Mouse (Mus musculus) neural tube, embryonic 13.5 days (tissue): ENCODE results near the gene Ppm1l. TPM values are rescaled to one million over a fixed set of nuclear protein-coding genes. Genes with fewer than 3 reads are reported as not detected.

ENCODE experiments used
- ATAC-seq: fragments of 200-750 bp; cut with Nextera tagmentation; 2 replicates; pipeline ENCODE4 v1.8.0; 2017; ENCODE audit warnings: low read depth, mild to moderate bottlenecking, moderate TSS enrichment, moderate library complexity
- H3K27ac ChIP-seq: fragments of 300-500 bp; sonication (generic); replicated peaks from 2 replicates; pipeline ENCODE4 v1.5.1; 2015; ENCODE audit warnings: moderate library complexity, mild to moderate bottlenecking, inconsistent platforms
- H3K27me3 ChIP-seq: fragments of 300-500 bp; sonication (generic); 2 replicates; pipeline ENCODE4 v1.6.1; 2015; ENCODE audit warnings: mild to moderate bottlenecking, inconsistent platforms
- H3K36me3 ChIP-seq: fragments of 300-500 bp; sonication (generic); 2 replicates; pipeline ENCODE4 v1.6.1; 2015; ENCODE audit warnings: mild to moderate bottlenecking, inconsistent platforms
- H3K4me1 ChIP-seq: fragments of 300-500 bp; sonication (generic); replicated peaks from 2 replicates; pipeline ENCODE4 v1.6.1; 2015; ENCODE audit warnings: inconsistent platforms
- H3K4me2 ChIP-seq: fragments of 300-500 bp; sonication (generic); 2 replicates; pipeline ENCODE4 v1.6.1; 2015; ENCODE audit warnings: inconsistent platforms, mild to moderate bottlenecking, moderate library complexity
- H3K4me3 ChIP-seq: fragments of 300-500 bp; sonication (generic); 2 replicates; pipeline ENCODE4 v1.5.1; 2015; ENCODE audit warnings: mild to moderate bottlenecking, inconsistent platforms
- H3K9ac ChIP-seq: fragments of 300-500 bp; sonication (generic); 2 replicates; pipeline ENCODE4 v1.6.1; 2015; ENCODE audit warnings: moderate library complexity, mild to moderate bottlenecking, inconsistent platforms
- H3K9me3 ChIP-seq: fragments of 300-500 bp; sonication (generic); 2 replicates; pipeline ENCODE4 v1.6.1; 2016; ENCODE audit warnings: inconsistent platforms
- WGBS: fragments of 180-500 bp; shearing (Covaris S2); methylation state at CpG from one replicate; pipeline ENCODE4 v1.1.7; 2015; 5-methylcytosine and 5-hydroxymethylcytosine counted together
- polyA plus RNA-seq: library from polyadenylated mRNA; unstranded; fragments of >200 nt; fragmentation: Nextera tagmentation; extraction: Ambion mirVana; gene quantifications from 2 replicates; pipeline ENCODE4 v1.2.1, GENCODE M21; 2015

Ppm1l gene
- polyA plus RNA-seq, 1 experiment from 2014 or later = 24.9 TPM

GRCm38 (mm10) chr3:69519188-69519587, 202.5 kb downstream of the Ppm1l start:
- Histone ChIP-seq H3K4me2 (no peak overlapping the region), H3K4me1 (peaks cover 30% of the 10 kb centered on the region), H3K4me3 (no peak overlapping the region), H3K27me3 (no peaks in the 10 kb centered on the region), H3K27ac (peak overlapping the region; percentile 84), H3K9ac (no peak overlapping the region), H3K9me3 (no peaks in the 10 kb centered on the region), H3K36me3 (no peaks in the 10 kb centered on the region)
- WGBS = 52% methylated on average over 9 of the region's 9 CpGs
- peak; percentile 24; the same call in 1 of the 2 replicates for ATAC-seq

- Histone ChIP-seq H3K4me2 (no peak overlapping the region), H3K9ac (no peak overlapping the region; the same call in 1 of the 2 replicates), H3K4me3 (no peak overlapping the region), H3K36me3 (no peaks in the 10 kb centered on the region), H3K4me1 (peaks cover 38% of the 10 kb centered on the region), H3K27ac (peak overlapping the region; percentile 84), H3K27me3 (no peaks in the 10 kb centered on the region), H3K9me3 (no peaks in the 10 kb centered on the region)
- ATAC-seq = peak; percentile 56
- WGBS = 59% methylated on average over 21 of the region's 21 CpGs
Measured at GRCm38 (mm10) chr3:69519789-69520558, 203.3 kb downstream of the Ppm1l start.

GRCm38 (mm10) chr3:69522270-69522669, 205.6 kb downstream of the Ppm1l start:
- Histone ChIP-seq H3K9ac (no peak overlapping the region), H3K4me1 (peaks cover 41% of the 10 kb centered on the region), H3K4me3 (no peak overlapping the region), H3K27me3 (no peaks in the 10 kb centered on the region), H3K36me3 (no peaks in the 10 kb centered on the region), H3K27ac (no peak overlapping the region), H3K9me3 (no peaks in the 10 kb centered on the region), H3K4me2 (no peak overlapping the region)
- WGBS = 88% methylated on average over 3 of the region's 3 CpGs
- ATAC-seq = no peak

- H3K27me3 ChIP-seq = no peaks in the 10 kb centered on the region
- no peaks in the 10 kb centered on the region for H3K9me3 ChIP-seq
- H3K27ac ChIP-seq = no peak overlapping the region
- no peak overlapping the region for H3K4me3 ChIP-seq
- 81% methylated on average over 8 of the region's 8 CpGs for WGBS
- H3K4me1 ChIP-seq = peaks cover 33% of the 10 kb centered on the region
- no peak overlapping the region for H3K9ac ChIP-seq
- no peak overlapping the region for H3K4me2 ChIP-seq
- ATAC-seq = no peak
- H3K36me3 ChIP-seq = no peaks in the 10 kb centered on the region
Measured at GRCm38 (mm10) chr3:69524356-69525071, 207.9 kb downstream of the Ppm1l start.

- no peak overlapping the region for H3K27ac ChIP-seq
- 68% methylated on average over 8 of the region's 8 CpGs for WGBS
Measured at GRCm38 (mm10) chr3:69525072-69525529, 208.4 kb downstream of the Ppm1l start.

GRCm38 (mm10) chr3:69527384-69527783, 210.7 kb downstream of the Ppm1l start:
- Histone ChIP-seq H3K9me3 (no peaks in the 10 kb centered on the region), H3K27ac (no peak overlapping the region), H3K4me1 (peaks cover 28% of the 10 kb centered on the region; the same call in 1 of the 2 replicates), H3K27me3 (0 out of 2 replicates have a peak, but pooled peaks cover 5% of the 10 kb centered on the region), H3K4me2 (no peak overlapping the region), H3K4me3 (no peak overlapping the region), H3K9ac (no peak overlapping the region), H3K36me3 (no peaks in the 10 kb centered on the region)
- no peak for ATAC-seq
- 93% methylated on average over 1 of the region's 1 CpGs for WGBS

More at GRCm38 (mm10) chr3:69525072-69525529, 208.4 kb downstream of the Ppm1l start:
- H3K4me2 ChIP-seq = no peak overlapping the region
- no peak overlapping the region for H3K9ac ChIP-seq
- peaks cover 33% of the 10 kb centered on the region for H3K4me1 ChIP-seq
- no peaks in the 10 kb centered on the region for H3K36me3 ChIP-seq
- H3K4me3 ChIP-seq = no peak overlapping the region
- no peaks in the 10 kb centered on the region for H3K27me3 ChIP-seq
- no peak for ATAC-seq
- H3K9me3 ChIP-seq = no peaks in the 10 kb centered on the region

- H3K27ac ChIP-seq = peak overlapping the region; percentile 11; the same call in 1 of the 2 replicates
- 67% methylated on average over 7 of the region's 7 CpGs for WGBS
- no peak for ATAC-seq
- H3K9ac ChIP-seq = no peak overlapping the region; the same call in 1 of the 2 replicates
- H3K36me3 ChIP-seq = no peaks in the 10 kb centered on the region
- peaks cover 11% of the 10 kb centered on the region; the same call in 1 of the 2 replicates for H3K27me3 ChIP-seq
- no peak overlapping the region for H3K4me2 ChIP-seq
- H3K4me1 ChIP-seq = peaks cover 27% of the 10 kb centered on the region; the same call in 1 of the 2 replicates
- no peaks in the 10 kb centered on the region for H3K9me3 ChIP-seq
- no peak overlapping the region for H3K4me3 ChIP-seq
Measured at GRCm38 (mm10) chr3:69529576-69529975, 212.9 kb downstream of the Ppm1l start.

- WGBS = 76% methylated on average over 9 of the region's 9 CpGs
Measured at GRCm38 (mm10) chr3:69531511-69531910, 214.8 kb downstream of the Ppm1l start.

GRCm38 (mm10) chr3:69532687-69533086, 216.0 kb downstream of the Ppm1l start:
- Histone ChIP-seq H3K9ac (no peak overlapping the region), H3K4me1 (peaks cover 48% of the 10 kb centered on the region), H3K27me3 (peaks cover 17% of the 10 kb centered on the region), H3K36me3 (no peaks in the 10 kb centered on the region), H3K27ac (no peak overlapping the region), H3K4me2 (no peak overlapping the region), H3K9me3 (no peaks in the 10 kb centered on the region), H3K4me3 (no peak overlapping the region)
- 30% methylated on average over 4 of the region's 4 CpGs for WGBS
- no peak for ATAC-seq

More at GRCm38 (mm10) chr3:69531511-69531910, 214.8 kb downstream of the Ppm1l start:
- Histone ChIP-seq H3K9ac (no peak overlapping the region), H3K4me3 (no peak overlapping the region), H3K27me3 (peaks cover 11% of the 10 kb centered on the region; the same call in 1 of the 2 replicates), H3K4me2 (no peak overlapping the region), H3K4me1 (peaks cover 36% of the 10 kb centered on the region), H3K36me3 (no peaks in the 10 kb centered on the region), H3K27ac (0 out of 2 replicates have a peak overlapping the region, but pooled peaks have one; percentile 13), H3K9me3 (no peaks in the 10 kb centered on the region)
- ATAC-seq = no peak

GRCm38 (mm10) chr3:69535486-69535885, 218.8 kb downstream of the Ppm1l start:
- peaks cover 24% of the 10 kb centered on the region for H3K27me3 ChIP-seq
- peaks cover 48% of the 10 kb centered on the region for H3K4me1 ChIP-seq
- H3K9me3 ChIP-seq = no peaks in the 10 kb centered on the region
- H3K4me3 ChIP-seq = no peak overlapping the region
- no peak overlapping the region for H3K9ac ChIP-seq
- 31% methylated on average over 10 of the region's 10 CpGs for WGBS
- ATAC-seq = peak; percentile 66
- H3K4me2 ChIP-seq = peak overlapping the region; percentile 30
- H3K27ac ChIP-seq = peak overlapping the region; percentile 59
- no peaks in the 10 kb centered on the region for H3K36me3 ChIP-seq

GRCm38 (mm10) chr3:69535941-69536647, 219.4 kb downstream of the Ppm1l start:
- WGBS = 12% methylated on average over 25 of the region's 25 CpGs
- Histone ChIP-seq H3K4me1 (peaks cover 48% of the 10 kb centered on the region), H3K9ac (no peak overlapping the region), H3K27ac (peak overlapping the region; percentile 59), H3K9me3 (no peaks in the 10 kb centered on the region), H3K27me3 (peaks cover 24% of the 10 kb centered on the region), H3K4me2 (peak overlapping the region; percentile 30), H3K4me3 (no peak overlapping the region), H3K36me3 (no peaks in the 10 kb centered on the region)
- ATAC-seq = peak; percentile 76
